Mouse (Mus musculus) yolk sac, embryonic 10.5 days (tissue): Measurements from ENCODE around the gene Olfr1392.
A peak's percentile ranks its signal among the peaks of the same experiment; 100 is the strongest.
"Not testable (repeated sequence)": the region's sequence is repeated elsewhere in the genome, so short reads cannot be mapped to it uniquely, and the experiment has no call there.

Source experiments
- DNase-seq: peaks from one replicate; pipeline ENCODE4 v3.0.0-alpha.2; 2017; ENCODE audit warnings: low spot score

The Olfr1392 gene

GRCm38 (mm10) chr11:49284982-49285381 lies at the start of gene Olfr1392:
Gene Olfr1392, plus strand, starts transcription at chr11:49285282.
- DNase-seq, result not testable (repeated sequence)

GRCm38 (mm10) chr11:49235459-49236207 lies 49.4 kb upstream of the Olfr1392 start:
- DNase-seq, result no peak

GRCm38 (mm10) chr11:49236891-49237290 lies 48.2 kb upstream of the Olfr1392 start:
- DNase-seq, result no peak

GRCm38 (mm10) chr11:49237532-49237931 lies 47.5 kb upstream of the Olfr1392 start:
- DNase-seq, result no peak

GRCm38 (mm10) chr11:49240310-49240709 lies 44.8 kb upstream of the Olfr1392 start:
- no peak for DNase-seq

- DNase-seq, result no peak
Observed at GRCm38 (mm10) chr11:49240874-49241273, 44.2 kb upstream of the Olfr1392 start.

GRCm38 (mm10) chr11:49241471-49241870 lies 43.6 kb upstream of the Olfr1392 start:
- no peak for DNase-seq

GRCm38 (mm10) chr11:49242944-49243626 lies 42.0 kb upstream of the Olfr1392 start:
- DNase-seq, result no peak

- peak; percentile 100 for DNase-seq
Observed at GRCm38 (mm10) chr11:49243727-49244594, 41.1 kb upstream of the Olfr1392 start, which contains the start of gene Mgat1. Gene Mgat1, plus strand, starts transcription at chr11:49244191.

- no peak for DNase-seq
Observed at GRCm38 (mm10) chr11:49244595-49244930, 40.5 kb upstream of the Olfr1392 start.

GRCm38 (mm10) chr11:49245176-49245575 lies 39.9 kb upstream of the Olfr1392 start:
- peak; percentile 81 for DNase-seq

- no peak for DNase-seq
Observed at GRCm38 (mm10) chr11:49245634-49246415, 39.3 kb upstream of the Olfr1392 start.

GRCm38 (mm10) chr11:49246523-49246922 lies 38.6 kb upstream of the Olfr1392 start:
- DNase-seq, result no peak

- no peak for DNase-seq
Observed at GRCm38 (mm10) chr11:49247255-49247654, 37.8 kb upstream of the Olfr1392 start.

GRCm38 (mm10) chr11:49248226-49248973 lies 36.7 kb upstream of the Olfr1392 start:
- DNase-seq, result no peak

GRCm38 (mm10) chr11:49248974-49249700 lies 35.9 kb upstream of the Olfr1392 start:
- DNase-seq, result no peak

- no peak for DNase-seq
Observed at GRCm38 (mm10) chr11:49249811-49250421, 35.2 kb upstream of the Olfr1392 start.

- DNase-seq, result peak; percentile 92
Observed at GRCm38 (mm10) chr11:49250422-49251379, 34.4 kb upstream of the Olfr1392 start.

- DNase-seq, result no peak
Observed at GRCm38 (mm10) chr11:49251380-49251761, 33.7 kb upstream of the Olfr1392 start.
